ENCODE assay signal across 15 mouse cellular contexts in genomic region chr12:91511766-91512165, GRCm38 (mm10).
A peak's percentile ranks its signal among the peaks of the same experiment; 100 is the strongest.
DNase-seq lines count a peak whose midpoint lies in the region; ATAC-seq lines count a peak whose summit lies in the region.
"Had no signal": no experiment of that assay in that cellular context is flagged by ENCODE, and none has a peak within 500 bp of the region (broad histone marks: within the 10 kb centered on the region; RNA-seq: fewer than 3 reads in every experiment).

No protein-coding gene starts in this region.

- no peak overlapping the region for H3K4me2 ChIP-seq in forebrain, embryonic 12.5 days
- no peak overlapping the region for H3K4me2 ChIP-seq in midbrain, embryonic 14.5 days (ENCODE audit: low read length)
- H3K4me2 ChIP-seq: limb, embryonic 13.5 days; liver, embryonic 15.5 days had no signal

- H3K9me3 ChIP-seq in forebrain, embryonic 12.5 days = no peaks in the 10 kb centered on the region
- H3K9me3 ChIP-seq in midbrain, embryonic 14.5 days (ENCODE audit: control insufficient read depth, low read length) = no peaks in the 10 kb centered on the region
- H3K9me3 ChIP-seq: limb, embryonic 13.5 days; liver, embryonic 15.5 days had no signal

- intact Hi-C loops in heart, postnatal 14 days (cut with DNase I) = no loop called here

- H3K36me3 ChIP-seq in forebrain, embryonic 12.5 days (replicated peaks) = no peaks in the 10 kb centered on the region
- no peaks in the 10 kb centered on the region for H3K36me3 ChIP-seq in midbrain, embryonic 14.5 days (ENCODE audit: control insufficient read depth, insufficient read depth, low read length)
- H3K36me3 ChIP-seq: limb, embryonic 13.5 days; liver, embryonic 15.5 days had no signal

- peaks cover 9% of the 10 kb centered on the region for H3K4me1 ChIP-seq in forebrain, embryonic 12.5 days
- H3K4me1 ChIP-seq in midbrain, embryonic 14.5 days (ENCODE audit: control insufficient read depth, insufficient read depth, low read length) = peaks cover 6% of the 10 kb centered on the region; the same call in 1 of the 2 replicates
- H3K4me1 ChIP-seq: limb, embryonic 13.5 days; liver, embryonic 15.5 days had no signal

- ATAC-seq in forebrain, embryonic 12.5 days (ENCODE audit: low FRiP score) = peak; percentile 69; the same call in 1 of the 2 replicates
- no peak for ATAC-seq in midbrain, embryonic 14.5 days (ENCODE audit: low FRiP score, low TSS enrichment)

- 37% methylated on average over 3 of the region's 3 CpGs for WGBS in forebrain, embryonic 12.5 days
- WGBS in midbrain, embryonic 14.5 days = 19% methylated on average over 3 of the region's 3 CpGs

- H3K27ac ChIP-seq in forebrain, embryonic 12.5 days = no peak overlapping the region
- no peak overlapping the region for H3K27ac ChIP-seq in midbrain, embryonic 14.5 days (replicated peaks; ENCODE audit: low read depth, low read length)
- H3K27ac ChIP-seq: limb, embryonic 13.5 days; liver, embryonic 15.5 days had no signal

- H3K4me3 ChIP-seq in forebrain, embryonic 12.5 days (replicated peaks) = no peak overlapping the region
- H3K4me3 ChIP-seq in midbrain, embryonic 14.5 days (replicated peaks; ENCODE audit: low read depth, low read length) = no peak overlapping the region
- H3K4me3 ChIP-seq: erythroblast, embryonic 14.5 days; limb, embryonic 13.5 days; liver, embryonic 15.5 days had no signal

- no peak overlapping the region for H3K9ac ChIP-seq in forebrain, embryonic 12.5 days
- H3K9ac ChIP-seq in midbrain, embryonic 14.5 days (replicated peaks; ENCODE audit: low read length) = no peak overlapping the region
- H3K9ac ChIP-seq: limb, embryonic 13.5 days; liver, embryonic 15.5 days had no signal

- peak; percentile 43 for DNase-seq in heart, adult 11 months
- no peak for DNase-seq in heart, postnatal 14 days
- peak; percentile 8 for DNase-seq in retina, postnatal 1 day
- DNase-seq in retina, embryonic 14.5 days (ENCODE audit: low spot score) = no peak
- peak; percentile 46 for DNase-seq in midbrain, embryonic 14.5 days
- DNase-seq in layer of hippocampus, postnatal 25 days (ENCODE audit: extremely low spot score in 1 of 2, low spot score in 1 of 2) = no peak
- no peak for DNase-seq in urinary bladder, postnatal 4 days (ENCODE audit: low spot score in 2 of 2)
- DNase-seq: adrenal gland, adult 8-10 months; cerebellum, adult 9-10 months; kidney, adult 9 months; kidney, postnatal 4 days had no signal

- H3K27me3 ChIP-seq in forebrain, embryonic 12.5 days = no peaks in the 10 kb centered on the region
- H3K27me3 ChIP-seq in midbrain, embryonic 14.5 days (ENCODE audit: control insufficient read depth, insufficient read depth, low read length) = no peaks in the 10 kb centered on the region
- H3K27me3 ChIP-seq: limb, embryonic 13.5 days; liver, embryonic 15.5 days had no signal

Comparison
In these comparisons a context has a peak if more than half of its experiments do, and no peak if none do; other contexts are left out.
1. DNase-seq: peak in heart, adult 11 months (single experiment), retina, postnatal 1 day (single experiment) and midbrain, embryonic 14.5 days (single experiment); none in heart, postnatal 14 days (0 of 2), retina, embryonic 14.5 days (single experiment), layer of hippocampus, postnatal 25 days (0 of 2) and urinary bladder, postnatal 4 days (0 of 2).